Mouse (Mus musculus): ENCODE results near the gene Tmem50b.

DNA sequence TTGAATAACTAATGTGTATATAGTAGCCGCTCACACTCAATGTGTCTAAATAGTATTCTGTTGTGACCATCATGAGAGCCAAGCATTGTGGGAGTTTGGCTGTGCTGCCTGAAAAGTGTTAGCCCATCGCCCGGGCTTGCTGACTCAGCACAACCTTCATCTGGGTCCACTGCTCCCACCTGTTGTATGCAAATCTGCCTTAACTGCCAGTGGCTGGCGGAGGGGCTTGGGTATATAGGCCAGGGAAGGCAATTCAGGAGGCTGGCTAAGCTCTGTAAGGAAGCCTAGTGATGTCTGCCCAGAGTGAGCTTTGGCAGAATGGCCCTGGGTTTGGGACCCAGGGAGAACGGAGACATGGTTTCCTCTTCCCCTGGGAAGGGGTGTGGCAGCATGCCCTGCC is 22.6 kb upstream of the Tmem50b start:
- TF ChIP-seq CTCF (IDR thresholded peaks at IDR 0.05; ENCODE audit: low read depth) (no peak), EP300 (optimal IDR thresholded peaks at IDR 0.05) (no peak)

All from stomach, postnatal 0 days (tissue).